Mouse (Mus musculus) spleen, postnatal 36 days (tissue): ENCODE measurements at regions not wholly inside any gene's neighbourhood (a gene's known extent, or its start where the extent isn't known, plus 50 kb on each side); places are given as distances from the start of the nearest gene placed in this dataset.

ENCODE experiments used
- DNase-seq, 2 experiments: peaks; one replicate each; pipeline ENCODE4 v3.0.0; 2022; ENCODE audit warnings: low spot score in 2 of 2, mixed read lengths in 1 of 2

- no peak for DNase-seq
These were observed 362.3 kb upstream of the Fam92a start for GRCm38 (mm10) chr4:12534151-12534550.

- DNase-seq, result no peak
These were observed 361.1 kb upstream of the Fam92a start for GRCm38 (mm10) chr4:12532961-12533360.

GRCm38 (mm10) chr4:12522358-12522757 is 350.5 kb upstream of the Fam92a start:
- DNase-seq, result no peak

GRCm38 (mm10) chr4:12521246-12521645 is 349.4 kb upstream of the Fam92a start:
- no peak for DNase-seq

- DNase-seq, result no peak
These were observed 344.7 kb upstream of the Fam92a start for GRCm38 (mm10) chr4:12516497-12516896.

- DNase-seq, result no peak
These were observed 340.0 kb upstream of the Fam92a start for GRCm38 (mm10) chr4:12511656-12512385.

GRCm38 (mm10) chr4:12506851-12507551 is 335.2 kb upstream of the Fam92a start:
- no peak for DNase-seq

GRCm38 (mm10) chr4:12501086-12501485 is 329.3 kb upstream of the Fam92a start:
- no peak for DNase-seq

GRCm38 (mm10) chr4:12498426-12498825 is 326.6 kb upstream of the Fam92a start:
- DNase-seq, result no peak

GRCm38 (mm10) chr4:12492468-12492867 is 320.7 kb upstream of the Fam92a start:
- no peak for DNase-seq

- DNase-seq, result no peak
These were observed 319.5 kb upstream of the Fam92a start for GRCm38 (mm10) chr4:12491306-12491705.

GRCm38 (mm10) chr4:12490066-12490465 is 318.3 kb upstream of the Fam92a start:
- no peak for DNase-seq

- DNase-seq, result no peak
These were observed 317.5 kb upstream of the Fam92a start for GRCm38 (mm10) chr4:12489358-12489757.

- no peak for DNase-seq
These were observed 309.7 kb upstream of the Fam92a start for GRCm38 (mm10) chr4:12481481-12481880.

- no peak for DNase-seq
These were observed 304.9 kb upstream of the Fam92a start for GRCm38 (mm10) chr4:12476717-12477116.

GRCm38 (mm10) chr4:12474981-12475568 is 303.3 kb upstream of the Fam92a start:
- DNase-seq, result no peak

GRCm38 (mm10) chr4:12474421-12474820 is 302.6 kb upstream of the Fam92a start:
- no peak for DNase-seq

- no peak for DNase-seq
These were observed 289.9 kb upstream of the Fam92a start for GRCm38 (mm10) chr4:12461701-12462100.

GRCm38 (mm10) chr4:12461251-12461650 is 289.4 kb upstream of the Fam92a start:
- no peak for DNase-seq

GRCm38 (mm10) chr4:12457978-12458597 is 286.3 kb upstream of the Fam92a start:
- DNase-seq, result no peak

GRCm38 (mm10) chr4:12452086-12452485 is 280.3 kb upstream of the Fam92a start:
- DNase-seq, result no peak

- no peak for DNase-seq
These were observed 253.7 kb upstream of the Fam92a start for GRCm38 (mm10) chr4:12425507-12425906.
